Mouse (Mus musculus): ENCODE results near the gene Fam57a.

DNA sequence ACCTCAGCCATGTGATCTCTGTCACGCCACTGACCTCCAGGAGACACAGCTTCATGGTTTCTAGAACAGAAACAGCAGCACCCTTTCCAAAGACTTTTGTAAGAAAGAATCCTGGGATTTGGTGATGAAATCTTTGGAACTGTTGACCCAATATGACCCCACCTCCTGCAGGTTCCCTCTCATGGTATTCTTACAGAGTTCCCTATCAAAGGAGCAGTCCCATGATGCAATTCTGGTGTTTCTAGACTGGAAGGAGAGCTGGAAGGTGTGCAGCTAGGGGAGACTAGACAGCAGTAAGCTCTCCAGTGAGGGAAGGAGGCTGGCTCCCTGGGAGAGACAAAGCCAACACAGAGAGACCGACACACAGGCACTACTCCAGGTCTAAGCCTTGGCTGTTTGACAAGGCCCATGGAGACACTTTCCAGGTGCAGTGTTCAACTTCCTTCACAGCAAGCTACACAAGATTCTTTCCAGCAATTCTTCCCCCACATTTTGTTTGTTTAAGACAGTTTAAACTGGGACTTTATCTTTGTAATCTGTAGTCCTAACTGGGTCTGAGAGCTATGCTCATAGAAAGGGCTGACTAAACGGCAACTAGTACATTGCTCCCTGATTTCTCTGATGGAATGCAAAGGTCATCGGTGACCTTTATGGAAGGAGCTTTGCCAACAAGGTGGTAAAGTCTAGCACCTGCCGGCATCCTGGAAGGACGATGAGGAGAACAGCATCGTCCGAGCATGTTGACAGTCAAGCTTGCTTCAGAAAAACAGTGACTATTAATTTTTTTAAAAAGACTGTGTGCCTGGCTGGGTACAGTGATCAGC lies 33.1 kb upstream of the Fam57a start:
- TF ChIP-seq POLR2A (IDR thresholded peaks at IDR 0.05; ENCODE audit: borderline replicate concordance, control insufficient read depth, low read depth, low read length) (no peak), CTCF (IDR thresholded peaks at IDR 0.05; ENCODE audit: control insufficient read depth, insufficient read depth, low read length) (no peak)

Data from bone marrow, adult 2 months (tissue).